Mouse (Mus musculus) R1 (cell line): Measurements from ENCODE around the gene Hist1h2ae.
"Not testable (repeated sequence)": the region's sequence is repeated elsewhere in the genome, so short reads cannot be mapped to it uniquely, and the experiment has no call there.

Experiments used
- DNase-seq: peaks from one replicate; pipeline ENCODE4 v3.0.0-alpha.2; 2018; ENCODE audit warnings: low read depth, low spot score

The Hist1h2ae gene

GRCm38 (mm10) chr13:23541497-23541896, 29.5 kb downstream of the Hist1h2ae start:
- DNase-seq = no peak

- not testable (repeated sequence) for DNase-seq
Observed at GRCm38 (mm10) chr13:23539821-23540220, 31.2 kb downstream of the Hist1h2ae start.

- no peak for DNase-seq
Observed at GRCm38 (mm10) chr13:23538249-23538648, 32.8 kb downstream of the Hist1h2ae start.

GRCm38 (mm10) chr13:23537006-23537710, 33.9 kb downstream of the Hist1h2ae start:
- no peak for DNase-seq

GRCm38 (mm10) chr13:23536076-23536822, 34.8 kb downstream of the Hist1h2ae start:
- peak; percentile 72 for DNase-seq

- DNase-seq = peak; percentile 100
Observed at GRCm38 (mm10) chr13:23535137-23536075, 35.6 kb downstream of the Hist1h2ae start, which contains the start of gene Hist1h3g. Hist1h3g (plus strand) TSS chr13:23535422.

- DNase-seq = peak; percentile 91
Observed at GRCm38 (mm10) chr13:23534368-23535131, 36.5 kb downstream of the Hist1h2ae start.

- DNase-seq = peak; percentile 94
Observed at GRCm38 (mm10) chr13:23533560-23534367, 37.3 kb downstream of the Hist1h2ae start, which contains the start of gene Hist1h2af. Hist1h2af (plus strand) TSS chr13:23533906.

GRCm38 (mm10) chr13:23532262-23533075, 38.6 kb downstream of the Hist1h2ae start:
- DNase-seq = peak; percentile 49

- peak; percentile 97 for DNase-seq
Observed at GRCm38 (mm10) chr13:23530901-23531875, 39.8 kb downstream of the Hist1h2ae start, which contains the start of gene Hist1h4h. Hist1h4h (plus strand) TSS chr13:23531050.

GRCm38 (mm10) chr13:23530181-23530900, 40.7 kb downstream of the Hist1h2ae start:
- peak; percentile 74 for DNase-seq

- no peak for DNase-seq
Observed at GRCm38 (mm10) chr13:23529480-23530165, 41.4 kb downstream of the Hist1h2ae start.

- DNase-seq = no peak
Observed at GRCm38 (mm10) chr13:23529005-23529404, 42.0 kb downstream of the Hist1h2ae start.

- peak; percentile 91 for DNase-seq
Observed at GRCm38 (mm10) chr13:23526312-23526711, 44.7 kb downstream of the Hist1h2ae start.

GRCm38 (mm10) chr13:23525901-23526300, 45.1 kb downstream of the Hist1h2ae start:
- peak; percentile 72 for DNase-seq

GRCm38 (mm10) chr13:23524654-23525053, 46.4 kb downstream of the Hist1h2ae start:
- DNase-seq = peak; percentile 91
